Mouse (Mus musculus) left cerebral cortex, postnatal 14 days (tissue): ENCODE results near the gene 6430550D23Rik. TPM values are rescaled to one million over a fixed set of nuclear protein-coding genes. Genes with fewer than 3 reads are reported as not detected.
"Not testable (repeated sequence)": the region's sequence is repeated elsewhere in the genome, so short reads cannot be mapped to it uniquely, and the experiment has no call there.

ENCODE experiments used
- DNase-seq, 2 experiments: peaks; one replicate each; pipeline ENCODE4 v3.0.0; 2021 to 2022; ENCODE audit warnings: low spot score in 2 of 2, mixed read lengths in 1 of 2
- intact Hi-C: fragments of 180-260 bp; cut with DNase I; formaldehyde crosslinking; loops from one replicate; pipeline ENCODE4 v1.15.1; 2025
- total RNA-seq, 2 experiments: library from RNA; stranded (reverse); gene quantifications; 2 replicates each; pipeline ENCODE4 v1.2.3; 2021

Gene 6430550D23Rik
- total RNA-seq, 2 experiments from 2014 or later = 0.88 to 1.3 TPM

GRCm38 (mm10) chr2:155959981-155960380 is 47.8 kb downstream of the 6430550D23Rik start:
- intact Hi-C loops = loop anchor here (5.0 kb wide), 1 partner anchor 182 kb away; the partner anchor contains the start of genes Nfs1 and Romo1

DNA sequence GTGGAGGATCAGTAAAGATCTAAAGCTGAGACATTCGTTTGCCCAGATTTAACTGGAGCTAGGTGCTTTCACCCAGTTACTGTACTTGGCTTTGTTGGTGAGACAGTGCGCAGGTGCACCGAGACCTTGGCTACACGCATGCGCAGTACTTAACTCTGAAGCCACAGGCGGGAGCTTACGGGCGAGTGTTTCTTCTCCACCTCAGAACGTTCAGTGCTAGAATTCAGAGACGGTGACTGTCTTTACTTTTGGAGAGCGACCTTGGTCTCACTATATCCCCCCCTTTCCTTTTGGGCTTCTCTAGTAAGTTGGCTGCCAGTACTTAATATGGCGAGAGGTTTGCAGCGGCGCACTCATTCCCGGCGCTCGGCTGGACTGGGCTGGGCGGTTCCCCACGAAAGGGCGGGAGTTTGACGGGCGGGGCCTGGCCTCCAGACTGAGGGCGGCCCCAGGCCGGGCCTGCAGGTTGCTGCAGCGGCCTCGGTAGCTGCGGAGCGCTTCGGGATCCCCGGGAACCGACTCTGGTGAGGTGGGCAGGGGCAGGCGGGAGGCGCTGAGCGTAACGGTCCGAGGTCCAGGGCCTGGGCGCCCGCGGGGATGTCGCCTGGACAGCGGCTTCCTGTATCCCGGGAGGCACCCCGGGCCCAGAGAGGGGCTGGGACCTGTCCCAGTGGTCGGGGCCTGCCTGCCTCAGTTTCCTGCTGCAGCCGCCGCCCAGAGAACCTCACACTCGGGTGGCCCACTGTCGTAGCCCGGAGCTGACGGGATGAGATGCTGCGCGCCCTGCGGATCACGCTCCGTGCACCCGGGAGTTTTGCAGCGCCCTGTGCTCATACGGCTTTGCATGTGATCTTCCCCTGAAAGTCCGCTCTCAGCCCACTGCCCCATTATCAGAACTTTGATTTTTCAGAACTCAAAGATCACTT is 51.4 kb downstream of the 6430550D23Rik start, which contains the start of gene Cep250:
TSS of gene Cep250 (plus strand) at position 325 of the 926 bp plus-strand sequence.
- DNase-seq = peak; percentile 81 to 86

More at GRCm38 (mm10) chr2:155959981-155960380, 47.8 kb downstream of the 6430550D23Rik start:
- DNase-seq = no peak

GRCm38 (mm10) chr2:155952006-155952405 is 55.8 kb downstream of the 6430550D23Rik start:
- intact Hi-C loops = no loop called here
- peak; percentile 77 to 85 for DNase-seq

More for the DNA sequence above, 51.4 kb downstream of the 6430550D23Rik start, which contains the start of gene Cep250:
- intact Hi-C loops = no loop called here

GRCm38 (mm10) chr2:155949362-155949761 is 58.4 kb downstream of the 6430550D23Rik start:
- no peak for DNase-seq
- intact Hi-C loops = no loop called here

GRCm38 (mm10) chr2:155947390-155948002 is 60.3 kb downstream of the 6430550D23Rik start:
- DNase-seq = no peak
- intact Hi-C loops = loop anchor here (2.0 kb wide), 1 partner anchor 99 kb away; no protein-coding TSS in a partner anchor

DNA sequence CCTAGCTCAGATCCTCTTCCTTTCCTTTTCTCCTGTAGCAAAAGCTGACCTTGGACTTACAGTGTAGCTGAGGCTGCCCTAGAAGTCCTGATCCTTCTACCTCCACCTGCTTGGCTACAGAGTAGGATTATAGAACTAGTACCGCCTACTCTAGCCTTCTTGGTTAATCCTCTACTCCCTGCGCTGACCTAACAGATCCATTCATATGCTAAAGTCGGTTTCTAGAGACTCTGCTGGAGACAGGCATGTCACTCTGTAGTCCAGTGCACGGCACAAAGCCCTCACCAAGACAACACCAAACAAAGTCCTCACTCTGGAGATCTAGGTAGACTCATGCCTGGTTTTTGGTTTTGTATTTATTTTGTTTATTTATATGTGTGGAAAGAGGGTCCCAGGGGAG is 61.3 kb downstream of the 6430550D23Rik start:
- no peak for DNase-seq
- intact Hi-C loops = loop anchor here (2.0 kb wide), 1 partner anchor 98 kb away; no protein-coding TSS in a partner anchor

GRCm38 (mm10) chr2:155946069-155946468 is 61.7 kb downstream of the 6430550D23Rik start:
- intact Hi-C loops = loop anchor here (2.0 kb wide), 1 partner anchor 97 kb away; no protein-coding TSS in a partner anchor
- peak; percentile 76 to 80 for DNase-seq

DNA sequence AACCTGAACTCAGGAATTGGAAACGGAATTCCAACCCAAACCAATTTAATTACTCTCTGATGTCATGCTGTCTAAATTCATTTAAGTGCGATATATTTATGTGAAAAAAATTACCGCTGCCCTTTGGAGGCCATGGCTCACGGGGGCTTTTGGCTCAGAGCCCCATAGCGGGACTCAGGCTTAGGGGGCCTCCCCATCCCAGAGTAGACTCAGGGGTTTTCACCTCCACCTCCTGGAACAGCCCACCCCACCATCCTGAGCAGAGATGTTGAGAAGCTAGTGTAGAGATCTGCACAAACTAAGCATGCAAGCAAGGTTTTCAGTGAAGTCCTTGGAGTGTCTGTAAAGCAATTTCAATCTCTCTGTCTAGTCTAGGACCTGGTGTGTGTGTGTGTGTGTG is 62.2 kb downstream of the 6430550D23Rik start:
- intact Hi-C loops = no loop called here
- DNase-seq = no peak

- intact Hi-C loops = no loop called here
- DNase-seq = peak; percentile 56 to 70
Observed at GRCm38 (mm10) chr2:155945124-155945523, 62.7 kb downstream of the 6430550D23Rik start, which contains the start of gene Gdf5. TSS of gene Gdf5 (minus strand) at chr2:155945367.

- intact Hi-C loops = no loop called here
- DNase-seq = no peak
Observed at GRCm38 (mm10) chr2:155944685-155945084, 63.1 kb downstream of the 6430550D23Rik start.

GRCm38 (mm10) chr2:155943463-155943862 is 64.3 kb downstream of the 6430550D23Rik start:
- intact Hi-C loops = no loop called here
- DNase-seq = no peak

DNA sequence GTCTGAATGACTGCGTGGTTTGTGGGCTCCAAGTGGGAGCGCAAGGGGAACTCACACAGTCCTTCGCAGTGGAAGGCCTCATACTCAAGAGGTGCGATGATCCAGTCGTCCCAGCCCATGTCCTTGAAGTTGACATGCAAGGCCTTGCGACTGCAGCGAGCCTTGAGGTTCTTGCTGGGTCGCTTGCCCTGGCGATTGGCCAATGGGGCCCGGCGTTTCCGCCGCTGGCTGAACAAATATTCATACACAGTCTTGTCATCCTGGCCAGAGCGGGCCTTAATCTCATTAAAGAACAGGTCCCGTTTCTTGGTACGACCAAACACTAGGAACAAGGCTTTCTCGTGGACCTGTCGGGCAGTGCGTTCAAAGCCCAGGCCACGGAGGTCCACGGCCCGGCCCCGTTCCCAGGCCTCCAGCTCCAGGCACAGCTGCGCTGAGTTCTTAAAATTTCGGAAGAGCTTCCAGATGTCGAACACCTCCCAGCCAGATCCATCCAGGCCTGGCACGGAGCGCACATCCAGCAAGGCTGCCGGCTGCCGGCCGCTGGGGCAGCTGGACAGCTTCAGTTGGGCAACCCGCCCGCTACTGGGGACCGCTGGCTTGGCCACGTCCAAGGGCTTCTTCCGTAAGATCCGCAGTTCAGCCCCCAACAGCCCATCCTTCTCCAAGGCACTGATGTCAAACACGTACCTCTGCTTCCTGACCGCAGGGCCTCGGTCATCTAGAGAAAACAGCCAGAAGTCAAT is 65.9 kb downstream of the 6430550D23Rik start:
- intact Hi-C loops = no loop called here
- no peak for DNase-seq

GRCm38 (mm10) chr2:155940681-155941080 is 67.1 kb downstream of the 6430550D23Rik start, which contains the start of gene Gm15557:
TSS of gene Gm15557 (plus strand) at chr2:155940728.
- no peak for DNase-seq
- intact Hi-C loops = no loop called here

- intact Hi-C loops = no loop called here
Observed at GRCm38 (mm10) chr2:155939897-155940529, 67.8 kb downstream of the 6430550D23Rik start.

GRCm38 (mm10) chr2:155929531-155930442 is 78.0 kb downstream of the 6430550D23Rik start, which contains the start of gene Uqcc1:
TSS of gene Uqcc1 (minus strand) at chr2:155930310.
- intact Hi-C loops = no loop called here
- peak; percentile 97 to 98 for DNase-seq

More at GRCm38 (mm10) chr2:155939897-155940529, 67.8 kb downstream of the 6430550D23Rik start:
- DNase-seq = no peak

DNA sequence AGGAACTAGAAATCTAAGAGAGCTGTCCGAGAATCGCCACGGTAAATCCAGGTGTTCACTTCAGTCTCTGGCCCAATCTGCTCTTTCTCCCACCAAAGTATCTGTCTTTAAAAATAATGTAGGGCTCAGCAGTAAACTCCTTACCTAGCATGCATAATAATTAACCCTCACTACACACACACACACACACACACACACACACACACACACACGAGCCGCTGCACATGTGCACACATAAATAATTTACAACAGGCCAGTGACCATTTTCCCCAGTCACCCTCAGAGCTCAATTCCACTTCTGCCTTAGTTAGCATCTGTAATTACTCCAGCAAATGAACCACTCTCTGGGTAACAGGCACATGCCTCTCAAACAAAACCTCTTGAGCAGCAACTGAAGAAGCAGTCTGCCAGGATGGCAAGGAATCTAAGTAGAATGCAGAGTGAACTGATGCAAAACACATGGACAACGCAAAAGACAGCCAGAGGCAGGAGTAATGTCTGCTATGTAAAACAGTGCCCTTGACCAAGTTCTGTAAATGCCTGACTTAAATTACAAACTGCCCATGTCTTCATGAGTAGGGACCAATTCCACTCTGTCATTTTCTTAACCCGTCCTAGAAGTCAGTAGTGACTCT is 78.9 kb downstream of the 6430550D23Rik start:
- intact Hi-C loops = no loop called here

GRCm38 (mm10) chr2:155925213-155925612 is 82.6 kb downstream of the 6430550D23Rik start:
- intact Hi-C loops, DNase-seq: not testable (repeated sequence)

More for the DNA sequence above, 78.9 kb downstream of the 6430550D23Rik start:
- DNase-seq = no peak
